Mouse (Mus musculus): ENCODE measurements around the gene Smim17. TPM values are rescaled to one million over a fixed set of nuclear protein-coding genes. Genes with fewer than 3 reads are reported as not detected.
"Not testable (repeated sequence)": the region's sequence is repeated elsewhere in the genome, so short reads cannot be mapped to it uniquely, and the experiment has no call there.

Gene Smim17
- polyA plus RNA-seq, 1 experiment from 2014 or later, result 8.2 TPM

GRCm38 (mm10) chr7:6441173-6441572, 42.7 kb downstream of the Smim17 start:
- no peak overlapping the region for H3K4me2 ChIP-seq (replicated peaks)
- ATAC-seq (ENCODE audit: low FRiP score), result no peak
- H3K4me1 ChIP-seq (replicated peaks; ENCODE audit: control insufficient read depth, insufficient read depth, low read length), result no peaks in the 10 kb centered on the region
- H3K9ac ChIP-seq, result no peak overlapping the region
- no peak overlapping the region for H3K4me3 ChIP-seq (replicated peaks; ENCODE audit: low read length)
- H3K27ac ChIP-seq, result no peak overlapping the region
- DNase-seq (ENCODE audit: low spot score), result no peak
- H3K9me3 ChIP-seq (ENCODE audit: control insufficient read depth, low read length), result no peaks in the 10 kb centered on the region
- 30% methylated on average over 2 of the region's 2 CpGs for WGBS
- H3K27me3 ChIP-seq (ENCODE audit: control insufficient read depth, insufficient read depth, low read length), result no peaks in the 10 kb centered on the region
- no peaks in the 10 kb centered on the region for H3K36me3 ChIP-seq (replicated peaks; ENCODE audit: control insufficient read depth, insufficient read depth)

- no peaks in the 10 kb centered on the region for H3K36me3 ChIP-seq (replicated peaks; ENCODE audit: control insufficient read depth, insufficient read depth)
- H3K27me3 ChIP-seq (ENCODE audit: control insufficient read depth, insufficient read depth, low read length), result no peaks in the 10 kb centered on the region
- DNase-seq (ENCODE audit: low spot score) (no peak), ATAC-seq (ENCODE audit: low FRiP score) (no peak)
- H3K9me3 ChIP-seq (ENCODE audit: control insufficient read depth, low read length), result no peaks in the 10 kb centered on the region
- H3K4me1 ChIP-seq (replicated peaks; ENCODE audit: control insufficient read depth, insufficient read depth, low read length), result no peaks in the 10 kb centered on the region
- no peak overlapping the region for H3K4me2 ChIP-seq (replicated peaks)
- no peak overlapping the region for H3K9ac ChIP-seq
- no peak overlapping the region for H3K4me3 ChIP-seq (replicated peaks; ENCODE audit: low read length)
- H3K27ac ChIP-seq, result no peak overlapping the region
- 87% methylated on average over 5 of the region's 5 CpGs for WGBS
Measured at GRCm38 (mm10) chr7:6447771-6448170, 49.3 kb downstream of the Smim17 start.

- H3K4me3 ChIP-seq (replicated peaks; ENCODE audit: low read length), result no peak within 1 kb of the TSS
Measured at GRCm38 (mm10) chr7:6455868-6456267, 57.4 kb downstream of the Smim17 start, which contains the start of gene Olfr1336. Gene Olfr1336 (plus strand): TSS chr7:6456168.

GRCm38 (mm10) chr7:6456399-6456798, 57.9 kb downstream of the Smim17 start:
- DNase-seq (ENCODE audit: low spot score) (no peak), ATAC-seq (ENCODE audit: low FRiP score) (no peak)
- Histone ChIP-seq H3K27ac (no peak overlapping the region), H3K4me2 (replicated peaks) (no peak overlapping the region), H3K4me3 (replicated peaks; ENCODE audit: low read length) (no peak overlapping the region), H3K27me3 (ENCODE audit: control insufficient read depth, insufficient read depth, low read length) (no peaks in the 10 kb centered on the region), H3K36me3 (replicated peaks; ENCODE audit: control insufficient read depth, insufficient read depth) (no peaks in the 10 kb centered on the region), H3K4me1 (replicated peaks; ENCODE audit: control insufficient read depth, insufficient read depth, low read length) (no peaks in the 10 kb centered on the region), H3K9ac (no peak overlapping the region), H3K9me3 (ENCODE audit: control insufficient read depth, low read length) (no peaks in the 10 kb centered on the region)
- WGBS, result 48% methylated on average over 3 of the region's 3 CpGs

More at GRCm38 (mm10) chr7:6455868-6456267, 57.4 kb downstream of the Smim17 start, which contains the start of gene Olfr1336:
- DNase-seq (ENCODE audit: low spot score), result no peak
- Histone ChIP-seq H3K4me2 (replicated peaks) (no peak within 1 kb of the TSS), H3K4me1 (replicated peaks; ENCODE audit: control insufficient read depth, insufficient read depth, low read length) (no peaks in the 10 kb centered on the region), H3K36me3 (replicated peaks; ENCODE audit: control insufficient read depth, insufficient read depth) (no peaks in the 10 kb centered on the region), H3K9me3 (ENCODE audit: control insufficient read depth, low read length) (no peaks in the 10 kb centered on the region), H3K27me3 (ENCODE audit: control insufficient read depth, insufficient read depth, low read length) (no peaks in the 10 kb centered on the region), H3K27ac (no peak within 1 kb of the TSS), H3K9ac (no peak within 1 kb of the TSS)
- no peak for ATAC-seq (ENCODE audit: low FRiP score)

DNA sequence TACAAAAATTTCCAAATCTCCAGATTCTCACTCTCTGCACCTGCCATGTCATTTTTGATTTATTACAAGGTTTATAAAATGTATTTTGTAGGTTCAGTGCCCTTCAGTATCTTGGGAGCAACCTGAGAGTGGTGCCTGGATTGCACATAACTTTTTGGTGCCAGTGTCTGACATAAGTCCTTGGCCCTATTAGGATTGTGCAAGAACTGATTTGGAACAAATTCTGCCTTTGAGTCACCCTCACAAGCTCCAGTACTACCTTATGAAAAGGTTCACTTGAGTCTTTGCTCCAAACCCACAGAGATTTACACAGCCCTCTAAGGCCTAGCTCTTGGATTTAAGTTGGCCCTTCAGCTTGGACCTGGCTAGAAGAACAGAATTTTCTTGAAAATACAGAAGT, 68.4 kb downstream of the Smim17 start, which contains the start of gene Olfr1346:
Gene Olfr1346, plus strand, starts transcription at position 151 of the 400 bp plus-strand sequence.
- DNase-seq (ENCODE audit: low spot score) (no peak), ATAC-seq (ENCODE audit: low FRiP score) (no peak)
- H3K4me2 ChIP-seq (replicated peaks), result no peak within 1 kb of the TSS
- no peaks in the 10 kb centered on the region for H3K9me3 ChIP-seq (ENCODE audit: control insufficient read depth, low read length)
- no peaks in the 10 kb centered on the region for H3K27me3 ChIP-seq (ENCODE audit: control insufficient read depth, insufficient read depth, low read length)
- no peak within 1 kb of the TSS for H3K27ac ChIP-seq
- no peak within 1 kb of the TSS for H3K9ac ChIP-seq
- H3K36me3 ChIP-seq (replicated peaks; ENCODE audit: control insufficient read depth, insufficient read depth), result no peaks in the 10 kb centered on the region
- no peaks in the 10 kb centered on the region for H3K4me1 ChIP-seq (replicated peaks; ENCODE audit: control insufficient read depth, insufficient read depth, low read length)
- no peak within 1 kb of the TSS for H3K4me3 ChIP-seq (replicated peaks; ENCODE audit: low read length)

- H3K36me3 ChIP-seq (replicated peaks; ENCODE audit: control insufficient read depth, insufficient read depth); H3K27ac ChIP-seq; DNase-seq (ENCODE audit: low spot score); ATAC-seq (ENCODE audit: low FRiP score); H3K27me3 ChIP-seq (ENCODE audit: control insufficient read depth, insufficient read depth, low read length); H3K9ac ChIP-seq; H3K4me2 ChIP-seq (replicated peaks); H3K4me3 ChIP-seq (replicated peaks; ENCODE audit: low read length); H3K4me1 ChIP-seq (replicated peaks; ENCODE audit: control insufficient read depth, insufficient read depth, low read length); H3K9me3 ChIP-seq (ENCODE audit: control insufficient read depth, low read length): not testable (repeated sequence)
- WGBS, result 71% methylated on average over 2 of the region's 2 CpGs
Measured at GRCm38 (mm10) chr7:6477633-6478032, 79.1 kb downstream of the Smim17 start.

Other genes with a start within 250 kb of the Smim17 start
- gene Zfp787, start 242.7 kb upstream of the Smim17 start, polyA plus RNA-seq (2014; fragmentation: Nextera tagmentation; extraction: Ambion mirVana), result 14.2 and 14.5 TPM in 2 replicates
- 74.7 and 80.0 TPM in 2 replicates for gene Zfp444, start 226.5 kb upstream of the Smim17 start, polyA plus RNA-seq (2014; fragmentation: Nextera tagmentation; extraction: Ambion mirVana)
- not detected in 2 replicates for gene Galp, start 201.6 kb upstream of the Smim17 start, polyA plus RNA-seq (2014; fragmentation: Nextera tagmentation; extraction: Ambion mirVana)
- gene Zscan5b, start 176.4 kb upstream of the Smim17 start, polyA plus RNA-seq (2014; fragmentation: Nextera tagmentation; extraction: Ambion mirVana), result not detected in 2 replicates
- gene Epp13, start 146.0 kb upstream of the Smim17 start, polyA plus RNA-seq (2014; fragmentation: Nextera tagmentation; extraction: Ambion mirVana), result not detected in 2 replicates
- 14.4 and 19.1 TPM in 2 replicates for gene Zfp667, start 112.1 kb upstream of the Smim17 start, polyA plus RNA-seq (2014; fragmentation: Nextera tagmentation; extraction: Ambion mirVana)
- gene Zfp583, start 67.4 kb upstream of the Smim17 start, polyA plus RNA-seq (2014; fragmentation: Nextera tagmentation; extraction: Ambion mirVana), result 14.4 and 18.2 TPM in 2 replicates
- 5.9 and 6.5 TPM in 2 replicates for gene Gm3854, start 55.0 kb upstream of the Smim17 start, polyA plus RNA-seq (2014; fragmentation: Nextera tagmentation; extraction: Ambion mirVana)
- 5.7 and 6.6 TPM in 2 replicates for gene Zfp78, start 35.4 kb upstream of the Smim17 start, polyA plus RNA-seq (2014; fragmentation: Nextera tagmentation; extraction: Ambion mirVana)
- 15.2 and 16.0 TPM in 2 replicates for gene Zfp28, start 15.4 kb upstream of the Smim17 start, polyA plus RNA-seq (2014; fragmentation: Nextera tagmentation; extraction: Ambion mirVana)
- gene Gm20715, start 11.6 kb downstream of the Smim17 start, polyA plus RNA-seq (2014; fragmentation: Nextera tagmentation; extraction: Ambion mirVana), result not detected in 2 replicates
- 0.29 and 0.91 TPM in 2 replicates for gene Olfr1344, start 40.0 kb downstream of the Smim17 start, polyA plus RNA-seq (2014; fragmentation: Nextera tagmentation; extraction: Ambion mirVana)
- gene Olfr1336, start 57.5 kb downstream of the Smim17 start, polyA plus RNA-seq (2014; fragmentation: Nextera tagmentation; extraction: Ambion mirVana), result not detected in 2 replicates
- gene Olfr1346, start 68.4 kb downstream of the Smim17 start, polyA plus RNA-seq (2014; fragmentation: Nextera tagmentation; extraction: Ambion mirVana), result not detected in 2 replicates
- gene Olfr5, start 88.2 kb downstream of the Smim17 start, polyA plus RNA-seq (2014; fragmentation: Nextera tagmentation; extraction: Ambion mirVana), result not detected in 2 replicates
- not detected in 2 replicates for gene Olfr1347, start 101.0 kb downstream of the Smim17 start, polyA plus RNA-seq (2014; fragmentation: Nextera tagmentation; extraction: Ambion mirVana)
- not detected in 2 replicates for gene Olfr1348, start 110.0 kb downstream of the Smim17 start, polyA plus RNA-seq (2014; fragmentation: Nextera tagmentation; extraction: Ambion mirVana)
- gene Olfr1349, start 124.2 kb downstream of the Smim17 start, polyA plus RNA-seq (2014; fragmentation: Nextera tagmentation; extraction: Ambion mirVana), result not detected in 2 replicates
- gene Olfr1350, start 166.1 kb downstream of the Smim17 start, polyA plus RNA-seq (2014; fragmentation: Nextera tagmentation; extraction: Ambion mirVana), result not detected in 2 replicates

Measured in hindbrain, embryonic 14.5 days (tissue).